Mouse (Mus musculus) spleen, adult 2 months (tissue): ENCODE data around the gene Zdhhc19. TPM values are rescaled to one million over a fixed set of nuclear protein-coding genes. Genes with fewer than 3 reads are reported as not detected.

ENCODE experiments used
- DNase-seq, 2 experiments: peaks; one replicate each; pipeline versions ENCODE4 v3.0.0 to v3.0.0-alpha.2; 2012 to 2021; ENCODE audit warnings: low spot score in 2 of 2, low read depth in 1 of 2
- H3K27ac ChIP-seq: fragments of 200-500 bp; 2 replicates; pipeline ENCODE4 v1.5.1; 2012; ENCODE audit warnings: low read length, inconsistent platforms; ENCODE audit not compliant: insufficient read depth
- H3K27me3 ChIP-seq: fragments of 200-500 bp; 2 replicates; pipeline ENCODE4 v1.6.1; 2012; ENCODE audit warnings: mild to moderate bottlenecking, moderate library complexity, low read length, inconsistent platforms; ENCODE audit not compliant: control insufficient read depth, insufficient read depth
- H3K36me3 ChIP-seq: fragments of 200-500 bp; 2 replicates; pipeline ENCODE4 v1.6.1; 2012; ENCODE audit warnings: mild to moderate bottlenecking, low read length, inconsistent platforms; ENCODE audit not compliant: control insufficient read depth, insufficient read depth
- H3K4me1 ChIP-seq: fragments of 200-500 bp; 2 replicates; pipeline ENCODE4 v1.6.1; 2011; ENCODE audit warnings: inconsistent platforms; ENCODE audit not compliant: control insufficient read depth, insufficient read depth, insufficient read length
- H3K4me3 ChIP-seq: fragments of 200-500 bp; 2 replicates; pipeline ENCODE4 v1.5.1; 2011; ENCODE audit warnings: mild to moderate bottlenecking, inconsistent platforms; ENCODE audit not compliant: insufficient read depth, insufficient read length; ENCODE audit errors: extremely low read depth
- CTCF ChIP-seq: fragments of 200-500 bp; IDR thresholded peaks from 2 replicates; pipeline ENCODE4 v1.5.1; 2011; ENCODE audit warnings: mild to moderate bottlenecking, inconsistent platforms; ENCODE audit not compliant: insufficient read depth, insufficient read length, insufficient replicate concordance; ENCODE audit errors: extremely low read depth
- POLR2A ChIP-seq: fragments of 200-500 bp; IDR thresholded peaks from 2 replicates; pipeline ENCODE4 v1.6.1; 2011; ENCODE audit warnings: low read depth, low read length, inconsistent platforms
- WGBS: fragments of 180-500 bp; shearing (Covaris S2); methylation state at CpG from one replicate; pipeline ENCODE4 v1.1.7; 2018; 5-methylcytosine and 5-hydroxymethylcytosine counted together
- polyA plus RNA-seq: library from polyadenylated mRNA; depleted of rRNA; stranded (reverse); fragments of >200 nt; gene quantifications from 2 replicates; pipeline ENCODE4 v1.2.3, GENCODE M21; 2012

The Zdhhc19 gene
- polyA plus RNA-seq, 1 experiment: not detected

DNA sequence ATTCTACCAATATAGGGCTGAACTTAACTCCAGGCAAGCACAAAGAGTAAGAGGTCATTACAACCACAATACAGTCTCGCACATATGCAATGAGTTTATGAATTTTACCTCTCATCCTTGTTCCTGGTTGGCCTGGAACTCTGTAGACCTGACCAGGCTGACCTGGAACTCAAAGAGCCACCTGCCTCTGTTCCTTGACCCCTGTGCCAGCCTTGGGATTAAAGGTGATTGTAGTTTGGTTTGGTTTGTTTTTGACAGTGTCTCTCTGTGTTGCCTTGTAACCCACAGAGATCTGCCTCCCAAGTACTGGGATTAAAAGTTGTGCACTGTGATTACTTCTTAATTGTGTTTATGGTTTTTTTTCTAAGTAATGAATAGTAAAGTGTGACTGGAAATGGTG, 39.3 kb upstream of the Zdhhc19 start:
- Histone ChIP-seq H3K27me3 (no peaks in the 10 kb centered on the region), H3K4me3 (no peak overlapping the region), H3K36me3 (peaks cover 9% of the 10 kb centered on the region), H3K4me1 (no peaks in the 10 kb centered on the region), H3K27ac (no peak overlapping the region)
- DNase-seq: no peak
- 91% methylated on average over 1 of the region's 1 CpGs for WGBS
- TF ChIP-seq POLR2A (no peak), CTCF (no peak)

DNA sequence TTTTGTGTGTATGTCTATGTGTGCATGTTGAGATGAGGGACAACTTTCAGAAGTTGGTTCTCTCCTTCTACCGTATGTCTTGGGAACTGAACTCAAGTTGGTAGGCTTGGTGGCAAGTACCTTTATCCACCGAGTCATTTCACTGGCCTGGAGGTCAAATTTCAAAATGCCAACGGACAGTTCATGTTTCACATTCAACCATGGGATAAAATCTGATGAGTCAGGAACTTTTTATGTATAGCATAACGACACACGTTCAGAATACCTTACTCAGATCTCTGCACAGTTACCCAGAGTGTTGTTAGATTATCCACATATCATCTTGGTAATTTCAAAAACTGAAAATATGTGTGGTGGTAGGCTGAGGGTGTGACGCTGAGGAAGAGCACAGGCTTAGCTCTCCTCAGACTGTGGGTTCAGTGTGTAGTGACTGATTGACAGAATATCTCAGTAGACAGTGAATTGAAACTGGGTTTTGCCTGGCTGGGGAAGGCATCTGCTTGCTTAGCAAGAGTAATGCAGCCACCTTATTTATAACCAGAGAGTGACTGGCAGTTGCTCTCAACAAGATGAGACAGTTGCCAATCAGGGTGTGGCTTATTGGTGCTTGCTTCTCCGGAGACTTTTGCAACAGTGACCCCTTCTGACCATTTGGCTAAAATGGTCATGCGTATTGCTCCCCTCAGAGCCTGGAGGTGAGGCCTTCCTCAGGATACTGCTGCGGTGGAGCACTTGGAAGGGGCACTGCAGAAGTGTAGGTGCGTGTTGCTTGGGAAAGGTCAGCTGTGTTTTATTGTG, 38.3 kb upstream of the Zdhhc19 start:
- no peak for TF ChIP-seq POLR2A
- peak; percentile 37; the same call in 1 of the 2 replicates for TF ChIP-seq CTCF
- DNase-seq: peak; percentile 28 to 29
- no peaks in the 10 kb centered on the region for H3K4me1 ChIP-seq
- H3K27me3 ChIP-seq: no peaks in the 10 kb centered on the region
- no peak overlapping the region for H3K4me3 ChIP-seq
- WGBS: 67% methylated on average over 10 of the region's 10 CpGs
- H3K27ac ChIP-seq: no peak overlapping the region
- peaks cover 11% of the 10 kb centered on the region for H3K36me3 ChIP-seq

DNA sequence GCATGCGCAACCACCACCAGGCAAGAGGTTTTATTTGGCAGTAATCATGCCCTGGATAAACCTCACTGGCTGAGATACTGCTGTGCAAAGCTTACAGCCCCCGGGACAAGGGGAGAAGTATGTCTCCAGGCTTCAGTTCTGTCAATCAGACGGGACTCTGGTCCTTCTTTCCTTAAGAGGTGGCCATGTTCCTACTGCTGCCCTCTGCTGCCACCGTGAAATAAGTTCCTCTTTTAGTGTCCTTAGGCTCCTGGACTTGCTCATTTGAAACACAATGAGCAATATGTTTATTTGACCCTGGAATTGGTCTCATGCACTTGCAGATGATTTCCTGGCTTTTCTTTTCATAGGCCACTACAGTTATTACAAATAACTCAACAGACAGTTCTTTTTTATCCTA, 35.5 kb upstream of the Zdhhc19 start:
- Histone ChIP-seq H3K27ac (no peak overlapping the region), H3K36me3 (peaks cover 12% of the 10 kb centered on the region), H3K4me1 (no peaks in the 10 kb centered on the region), H3K4me3 (no peak overlapping the region), H3K27me3 (no peaks in the 10 kb centered on the region)
- 51% methylated on average over 4 of the region's 4 CpGs for WGBS
- DNase-seq: no peak
- no peak for TF ChIP-seq POLR2A
- no peak for TF ChIP-seq CTCF

GRCm38 (mm10) chr16:32461713-32462112, 34.4 kb upstream of the Zdhhc19 start:
- no peaks in the 10 kb centered on the region for H3K27me3 ChIP-seq
- H3K4me1 ChIP-seq: no peaks in the 10 kb centered on the region
- H3K27ac ChIP-seq: no peak overlapping the region
- DNase-seq: no peak
- WGBS: 97% methylated on average over 5 of the region's 5 CpGs
- H3K36me3 ChIP-seq: peaks cover 10% of the 10 kb centered on the region
- TF ChIP-seq CTCF (no peak), POLR2A (no peak)
- no peak overlapping the region for H3K4me3 ChIP-seq

GRCm38 (mm10) chr16:32462950-32463349, 33.1 kb upstream of the Zdhhc19 start:
- WGBS: 97% methylated on average over 16 of the region's 16 CpGs
- H3K36me3 ChIP-seq: peaks cover 13% of the 10 kb centered on the region

GRCm38 (mm10) chr16:32463426-32463825, 32.6 kb upstream of the Zdhhc19 start:
- no peak for DNase-seq
- H3K4me1 ChIP-seq: no peaks in the 10 kb centered on the region
- H3K4me3 ChIP-seq: no peak overlapping the region
- WGBS: 89% methylated on average over 2 of the region's 2 CpGs
- peaks cover 13% of the 10 kb centered on the region for H3K36me3 ChIP-seq
- no peak for TF ChIP-seq POLR2A
- TF ChIP-seq CTCF: no peak
- H3K27ac ChIP-seq: no peak overlapping the region
- H3K27me3 ChIP-seq: no peaks in the 10 kb centered on the region

More at GRCm38 (mm10) chr16:32462950-32463349, 33.1 kb upstream of the Zdhhc19 start:
- TF ChIP-seq POLR2A (no peak), CTCF (no peak)
- H3K4me3 ChIP-seq: no peak overlapping the region
- no peak for DNase-seq
- no peaks in the 10 kb centered on the region for H3K4me1 ChIP-seq
- H3K27ac ChIP-seq: no peak overlapping the region
- no peaks in the 10 kb centered on the region for H3K27me3 ChIP-seq

DNA sequence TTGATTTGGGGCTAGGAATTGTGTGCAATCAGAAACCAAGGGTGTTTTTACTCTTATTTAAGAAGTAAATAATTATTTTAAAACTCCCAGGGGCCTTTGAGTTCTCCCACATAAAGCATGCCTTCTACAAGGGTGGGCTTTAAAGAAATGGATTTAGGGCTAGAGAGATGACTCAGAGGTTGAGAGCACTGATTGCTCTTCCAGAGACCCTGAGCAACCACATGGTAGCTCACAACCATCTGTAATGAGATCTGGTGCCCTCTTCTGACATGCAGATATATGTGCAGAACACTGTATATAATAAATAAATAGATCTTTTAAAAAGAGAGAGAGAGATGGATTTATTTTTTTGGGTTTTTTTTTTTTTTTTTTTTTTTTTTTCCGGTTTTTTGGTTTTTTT, 31.2 kb upstream of the Zdhhc19 start:
- no peak for DNase-seq
- no peak overlapping the region for H3K27ac ChIP-seq
- H3K27me3 ChIP-seq: no peaks in the 10 kb centered on the region
- H3K36me3 ChIP-seq: peaks cover 15% of the 10 kb centered on the region
- 0% methylated on average over 1 of the region's 1 CpGs for WGBS
- no peak for TF ChIP-seq CTCF
- TF ChIP-seq POLR2A: no peak
- H3K4me1 ChIP-seq: no peaks in the 10 kb centered on the region
- no peak overlapping the region for H3K4me3 ChIP-seq
